Mouse (Mus musculus) limb, embryonic 15.5 days (tissue): ENCODE measurements around the gene Pde3a. TPM values are rescaled to one million over a fixed set of nuclear protein-coding genes. Genes with fewer than 3 reads are reported as not detected.

Experiments used
- ATAC-seq: fragments of 200-750 bp; cut with Nextera tagmentation; 2 replicates; pipeline ENCODE4 v1.8.0; 2017; ENCODE audit warnings: low read depth, moderate TSS enrichment; ENCODE audit not compliant: insufficient number of reproducible peaks, low FRiP score, low TSS enrichment
- H3K27ac ChIP-seq: fragments of 300-500 bp; sonication (generic); 2 replicates; pipeline ENCODE4 v1.5.1; 2015; ENCODE audit warnings: moderate library complexity, mild to moderate bottlenecking, inconsistent platforms
- H3K27me3 ChIP-seq: fragments of 300-500 bp; sonication (generic); 2 replicates; pipeline ENCODE4 v1.6.1; 2015; ENCODE audit warnings: inconsistent platforms
- H3K36me3 ChIP-seq: fragments of 300-500 bp; sonication (generic); 2 replicates; pipeline ENCODE4 v1.6.1; 2015; ENCODE audit warnings: inconsistent platforms
- H3K4me1 ChIP-seq: fragments of 300-500 bp; sonication (generic); 2 replicates; pipeline ENCODE4 v1.6.1; 2015; ENCODE audit warnings: inconsistent platforms
- H3K4me2 ChIP-seq: fragments of 300-500 bp; sonication (generic); 2 replicates; pipeline ENCODE4 v1.6.1; 2015; ENCODE audit warnings: mild to moderate bottlenecking, inconsistent platforms
- H3K4me3 ChIP-seq: fragments of 300-500 bp; sonication (generic); 2 replicates; pipeline ENCODE4 v1.5.1; 2015; ENCODE audit warnings: mild to moderate bottlenecking, inconsistent platforms
- H3K9ac ChIP-seq: fragments of 300-500 bp; sonication (generic); 2 replicates; pipeline ENCODE4 v1.6.1; 2015; ENCODE audit warnings: inconsistent platforms
- H3K9me3 ChIP-seq: fragments of 300-500 bp; sonication (generic); 2 replicates; pipeline ENCODE4 v1.6.1; 2016; ENCODE audit warnings: inconsistent platforms
- WGBS: fragments of 180-500 bp; shearing (Covaris S2); methylation state at CpG from one replicate; pipeline ENCODE4 v1.1.7; 2015; 5-methylcytosine and 5-hydroxymethylcytosine counted together
- polyA plus RNA-seq: library from polyadenylated mRNA; unstranded; fragments of >200 nt; fragmentation: Nextera tagmentation; extraction: Ambion mirVana; gene quantifications from 2 replicates; pipeline ENCODE4 v1.2.1, GENCODE M21; 2015

Pde3a gene
- polyA plus RNA-seq, 1 experiment from 2014 or later = 5.0 TPM

DNA sequence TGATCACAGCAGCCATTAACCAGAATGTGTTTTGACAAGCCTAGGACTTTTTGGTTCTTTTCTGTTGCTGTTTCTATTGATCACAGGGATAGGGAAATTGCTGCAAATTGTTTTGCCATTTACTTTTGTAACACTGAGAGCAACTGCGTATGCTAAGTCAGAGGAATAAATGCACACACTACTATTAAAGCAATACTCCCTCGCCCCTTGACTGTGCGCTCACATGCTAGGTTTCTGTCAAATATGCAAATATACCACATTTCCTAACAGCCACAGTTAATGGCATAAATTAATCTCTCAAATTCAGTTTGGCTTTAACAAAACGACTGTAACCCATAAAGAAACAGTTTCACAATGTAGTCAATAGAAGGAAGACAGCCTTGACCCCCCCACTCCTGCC is 179.5 kb downstream of the Pde3a start:
- H3K9ac ChIP-seq = no peak overlapping the region
- no peaks in the 10 kb centered on the region for H3K9me3 ChIP-seq
- H3K4me1 ChIP-seq = no peaks in the 10 kb centered on the region
- ATAC-seq = no peak
- H3K27me3 ChIP-seq = no peaks in the 10 kb centered on the region
- H3K36me3 ChIP-seq = no peaks in the 10 kb centered on the region
- no peak overlapping the region for H3K4me3 ChIP-seq
- 82% methylated on average over 4 of the region's 4 CpGs for WGBS
- H3K4me2 ChIP-seq = no peak overlapping the region
- no peak overlapping the region for H3K27ac ChIP-seq

DNA sequence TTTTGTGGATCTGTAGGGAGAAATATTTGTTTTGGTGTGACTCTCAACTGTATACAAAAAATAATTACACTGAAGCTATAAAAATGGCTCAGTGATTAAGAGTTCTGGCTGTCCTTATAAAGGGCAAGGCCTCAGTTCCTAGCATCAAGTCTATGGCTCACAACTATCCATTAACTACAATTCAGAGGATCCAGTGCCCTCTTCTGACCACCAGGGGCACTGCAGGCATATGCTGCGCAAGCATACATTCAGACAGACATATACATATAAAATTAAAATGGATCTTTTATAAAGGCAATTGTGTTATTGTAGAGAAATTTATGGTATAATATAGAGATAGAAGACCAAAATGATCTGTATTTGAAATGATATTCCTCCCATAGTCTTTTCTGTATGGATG is 181.1 kb downstream of the Pde3a start:
- Histone ChIP-seq H3K36me3 (no peaks in the 10 kb centered on the region), H3K4me1 (peaks cover 8% of the 10 kb centered on the region), H3K27me3 (no peaks in the 10 kb centered on the region), H3K4me2 (no peak overlapping the region), H3K9me3 (no peaks in the 10 kb centered on the region), H3K9ac (no peak overlapping the region), H3K4me3 (no peak overlapping the region), H3K27ac (no peak overlapping the region)
- 92% methylated on average over 1 of the region's 1 CpGs for WGBS
- ATAC-seq = no peak

DNA sequence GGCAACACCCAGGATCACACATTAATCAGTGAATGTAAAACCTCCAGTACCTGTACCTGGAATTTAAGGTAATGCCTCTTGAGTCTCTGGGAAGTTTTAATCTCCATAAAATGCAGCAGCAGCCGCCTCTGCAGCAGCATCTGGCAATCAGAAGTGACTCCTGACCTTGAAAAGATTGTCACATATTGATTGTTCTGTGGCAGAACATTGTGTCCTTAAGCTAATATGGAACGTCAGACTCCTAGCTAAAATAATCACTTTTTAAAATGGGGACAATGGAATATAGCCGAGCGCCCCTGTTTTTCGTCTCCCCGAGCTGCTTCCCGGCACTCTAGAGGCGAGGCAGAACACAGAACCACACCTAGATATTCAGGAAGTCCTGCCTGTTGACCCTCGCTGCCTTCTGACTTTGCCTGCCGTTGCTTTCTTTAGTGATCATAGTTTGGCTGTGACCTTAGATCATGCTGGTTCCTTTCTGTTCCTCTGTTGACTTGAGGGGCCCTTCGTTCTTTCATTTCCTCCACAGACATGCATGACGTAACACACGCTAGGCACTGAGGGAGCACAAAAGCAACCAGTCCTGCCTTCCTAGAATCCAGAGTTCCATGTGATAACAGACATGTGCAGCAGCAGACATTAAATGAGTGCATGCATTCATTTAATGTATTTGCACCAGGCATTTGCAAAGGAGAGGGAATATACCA is 183.4 kb downstream of the Pde3a start:
- no peak for ATAC-seq
- Histone ChIP-seq H3K4me2 (no peak overlapping the region), H3K36me3 (no peaks in the 10 kb centered on the region), H3K4me3 (no peak overlapping the region), H3K4me1 (peaks cover 8% of the 10 kb centered on the region), H3K9me3 (no peaks in the 10 kb centered on the region), H3K9ac (no peak overlapping the region), H3K27me3 (no peaks in the 10 kb centered on the region), H3K27ac (no peak overlapping the region)
- WGBS = 80% methylated on average over 13 of the region's 13 CpGs

DNA sequence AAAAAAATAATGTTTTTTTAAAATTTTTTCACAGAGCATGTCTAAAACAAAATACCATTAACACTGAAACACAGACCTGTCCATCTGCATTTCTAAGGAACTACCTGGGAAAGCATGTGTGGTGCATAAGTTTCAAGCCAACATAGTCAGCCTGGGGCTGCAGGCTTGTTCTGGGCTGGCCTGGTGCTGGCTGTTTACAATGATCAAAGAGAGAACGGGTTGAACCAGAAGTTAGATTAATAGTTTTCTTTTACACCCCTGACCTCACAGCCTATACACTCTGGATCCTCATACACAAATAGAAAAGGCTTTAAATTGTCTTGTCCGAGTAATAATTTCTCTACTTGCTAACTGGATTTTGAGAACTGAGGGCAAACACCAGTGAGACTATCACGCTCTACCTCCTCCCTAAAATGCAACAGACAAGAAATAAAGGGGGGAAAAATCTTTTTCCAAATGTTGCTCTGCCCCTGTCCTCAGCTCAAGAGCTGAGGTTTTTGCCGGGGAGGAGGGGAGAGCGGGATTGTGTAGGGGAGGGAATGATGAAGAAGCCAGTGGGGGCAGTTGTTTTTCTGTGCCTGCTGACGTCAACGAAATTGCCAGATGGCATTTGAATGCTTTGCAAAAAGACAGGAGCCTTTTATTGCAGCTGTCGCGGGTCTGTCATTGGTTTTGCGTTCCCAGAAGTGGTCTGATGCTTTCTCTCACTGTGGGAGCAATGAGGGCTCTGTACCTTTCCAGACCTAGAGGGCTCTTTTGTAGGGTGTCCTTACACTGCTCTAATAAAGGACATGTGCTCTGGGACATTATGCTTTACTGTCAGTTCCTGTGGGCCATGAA is 185.1 kb downstream of the Pde3a start:
- WGBS = 16% methylated on average over 10 of the region's 10 CpGs
- no peaks in the 10 kb centered on the region for H3K36me3 ChIP-seq
- H3K4me3 ChIP-seq = no peak overlapping the region
- no peak for ATAC-seq
- H3K4me2 ChIP-seq = no peak overlapping the region
- H3K4me1 ChIP-seq = peaks cover 8% of the 10 kb centered on the region
- H3K9me3 ChIP-seq = no peaks in the 10 kb centered on the region
- H3K27me3 ChIP-seq = no peaks in the 10 kb centered on the region
- peak overlapping the region; percentile 47; the same call in 1 of the 2 replicates for H3K27ac ChIP-seq
- H3K9ac ChIP-seq = no peak overlapping the region

DNA sequence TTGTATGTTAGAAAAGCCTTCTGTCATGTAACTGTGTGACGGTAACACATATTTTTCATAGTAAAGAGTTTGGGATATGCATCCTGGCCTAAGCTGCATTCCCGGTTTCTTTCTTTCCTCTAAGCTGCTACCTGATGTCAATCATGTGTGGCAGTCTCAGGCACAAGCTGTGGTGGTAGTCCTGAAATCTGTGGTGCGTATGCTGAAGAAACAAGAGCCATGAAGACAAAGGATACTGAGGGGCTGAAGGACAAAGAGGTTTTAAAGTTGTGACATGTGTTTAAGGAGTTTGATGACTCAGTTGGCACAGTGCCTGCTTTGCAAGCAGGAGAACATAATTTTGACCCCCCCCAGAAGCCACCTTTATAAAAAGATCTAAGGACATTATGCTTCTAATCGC is 186.1 kb downstream of the Pde3a start:
- no peaks in the 10 kb centered on the region for H3K9me3 ChIP-seq
- H3K4me3 ChIP-seq = no peak overlapping the region
- H3K4me2 ChIP-seq = no peak overlapping the region
- H3K4me1 ChIP-seq = peaks cover 8% of the 10 kb centered on the region
- no peak for ATAC-seq
- H3K9ac ChIP-seq = no peak overlapping the region
- H3K27me3 ChIP-seq = no peaks in the 10 kb centered on the region
- H3K27ac ChIP-seq = no peak overlapping the region
- 76% methylated on average over 4 of the region's 4 CpGs for WGBS
- H3K36me3 ChIP-seq = no peaks in the 10 kb centered on the region

DNA sequence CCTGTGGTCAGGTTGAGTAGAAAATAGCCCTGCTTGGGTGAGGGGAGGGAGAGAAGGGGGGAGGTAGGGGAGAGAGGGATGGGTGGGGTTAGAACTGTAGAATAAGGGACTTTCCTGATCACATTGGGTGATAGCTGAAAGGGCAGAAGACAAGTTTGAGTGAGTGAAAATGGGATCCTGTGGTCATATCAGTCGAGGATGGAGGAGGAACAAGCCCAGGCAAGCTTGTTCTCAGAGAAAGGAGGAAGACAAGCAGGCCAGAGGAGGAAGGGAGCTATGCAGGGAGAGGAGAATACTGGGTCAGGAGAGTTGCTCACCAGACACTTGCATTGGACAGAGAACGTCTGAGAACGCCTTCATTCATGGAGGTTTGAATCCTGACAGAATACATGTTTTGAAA is 190.9 kb downstream of the Pde3a start:
- WGBS = 75% methylated on average over 3 of the region's 3 CpGs
- no peak overlapping the region for H3K27ac ChIP-seq
- H3K4me2 ChIP-seq = no peak overlapping the region
- no peaks in the 10 kb centered on the region for H3K4me1 ChIP-seq
- no peaks in the 10 kb centered on the region for H3K27me3 ChIP-seq
- H3K9me3 ChIP-seq = no peaks in the 10 kb centered on the region
- H3K9ac ChIP-seq = no peak overlapping the region
- no peak for ATAC-seq
- no peaks in the 10 kb centered on the region for H3K36me3 ChIP-seq
- H3K4me3 ChIP-seq = no peak overlapping the region

DNA sequence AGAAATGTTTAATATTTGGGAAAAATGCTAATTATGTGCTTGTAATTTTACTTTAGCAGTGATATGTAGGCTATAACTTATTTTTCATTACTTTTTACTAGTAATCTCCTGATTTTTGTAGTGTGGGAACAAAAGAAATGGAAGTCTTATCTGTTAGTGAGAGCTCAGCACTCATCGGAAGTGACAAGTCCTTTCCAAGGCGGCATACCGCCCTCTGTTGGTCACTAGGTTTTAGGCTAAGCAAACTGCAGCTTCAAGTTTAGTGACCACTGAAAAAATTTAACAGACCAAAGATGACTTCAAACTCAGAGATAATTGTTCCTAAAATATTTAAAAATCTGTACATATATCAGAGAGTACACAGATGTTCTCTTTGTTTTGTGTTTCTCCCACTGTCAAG is 198.5 kb downstream of the Pde3a start:
- Histone ChIP-seq H3K4me1 (no peaks in the 10 kb centered on the region; the same call in 1 of the 2 replicates), H3K9ac (no peak overlapping the region), H3K27me3 (no peaks in the 10 kb centered on the region), H3K4me3 (no peak overlapping the region), H3K27ac (no peak overlapping the region), H3K9me3 (no peaks in the 10 kb centered on the region), H3K36me3 (no peaks in the 10 kb centered on the region), H3K4me2 (no peak overlapping the region)
- ATAC-seq = no peak
- WGBS = 9% methylated on average over 3 of the region's 3 CpGs

DNA sequence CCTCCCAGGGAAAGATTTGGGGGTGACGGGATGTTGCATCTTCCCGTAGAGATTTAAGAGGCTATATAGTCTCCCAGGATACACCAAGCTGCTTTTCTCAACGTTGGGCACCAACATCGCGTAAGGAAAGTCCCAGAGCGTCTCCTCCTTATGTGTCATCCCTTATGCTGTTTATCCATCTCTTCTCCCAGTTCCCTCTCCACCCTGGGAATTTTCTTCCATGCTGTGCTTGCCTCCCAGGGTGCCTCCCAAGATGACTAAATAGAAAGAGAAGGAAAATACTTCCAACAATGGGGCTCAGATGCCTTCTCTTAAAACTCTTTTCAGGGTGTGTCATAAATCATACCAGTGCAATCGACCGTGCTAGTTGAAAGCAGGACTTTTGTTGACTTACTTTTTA is 199.8 kb downstream of the Pde3a start:
- Histone ChIP-seq H3K4me2 (no peak overlapping the region), H3K9ac (no peak overlapping the region), H3K27ac (no peak overlapping the region), H3K27me3 (no peaks in the 10 kb centered on the region), H3K36me3 (no peaks in the 10 kb centered on the region), H3K9me3 (no peaks in the 10 kb centered on the region), H3K4me1 (no peaks in the 10 kb centered on the region; the same call in 1 of the 2 replicates), H3K4me3 (no peak overlapping the region)
- ATAC-seq = no peak
- WGBS = 69% methylated on average over 8 of the region's 8 CpGs

DNA sequence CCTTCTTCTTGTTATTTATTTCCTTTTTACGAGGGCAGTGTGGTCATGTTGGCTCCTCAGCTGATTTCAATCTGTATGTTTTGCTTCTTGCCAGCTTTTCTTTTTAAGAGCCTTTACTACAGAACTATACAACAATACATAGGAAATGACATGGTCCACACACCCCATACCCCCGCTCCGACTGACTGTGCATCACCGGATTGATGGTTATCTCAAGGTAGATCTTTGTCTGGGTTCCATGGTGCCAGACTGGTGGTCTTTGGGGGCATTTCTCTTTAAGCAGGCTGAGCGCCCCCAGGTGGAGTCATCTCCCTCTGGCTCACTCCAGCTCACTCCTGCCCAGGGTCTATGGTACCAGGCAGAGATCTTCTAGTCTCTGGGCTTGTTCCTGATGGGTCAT is 206.3 kb downstream of the Pde3a start:
- no peak overlapping the region for H3K9ac ChIP-seq
- H3K27ac ChIP-seq = no peak overlapping the region
- H3K4me2 ChIP-seq = no peak overlapping the region
- no peaks in the 10 kb centered on the region for H3K27me3 ChIP-seq
- WGBS = 62% methylated on average over 5 of the region's 5 CpGs
- no peak overlapping the region for H3K4me3 ChIP-seq
- H3K36me3 ChIP-seq = no peaks in the 10 kb centered on the region
- peaks cover 3% of the 10 kb centered on the region; the same call in 1 of the 2 replicates for H3K4me1 ChIP-seq
- no peaks in the 10 kb centered on the region for H3K9me3 ChIP-seq
- no peak for ATAC-seq

DNA sequence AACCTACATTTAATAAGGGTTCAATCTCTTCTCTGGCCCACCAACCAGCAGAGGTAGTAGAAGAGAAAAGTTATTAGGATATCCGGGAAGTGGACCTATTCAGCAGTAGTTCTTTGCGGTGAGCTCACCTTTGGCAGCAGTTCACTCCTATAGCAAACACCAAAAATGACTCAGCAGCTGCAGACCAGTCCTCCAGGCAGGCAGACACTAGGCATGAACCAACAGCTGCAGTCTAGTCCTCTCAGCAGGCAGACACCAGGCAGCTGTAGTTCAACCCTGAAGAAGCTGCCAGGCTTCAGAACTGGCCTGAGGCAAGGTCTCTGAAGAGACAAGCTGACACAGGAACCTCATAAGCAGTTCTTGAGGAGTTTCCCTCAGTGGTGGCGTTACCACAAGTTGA is 207.5 kb downstream of the Pde3a start:
- 64% methylated on average over 3 of the region's 3 CpGs for WGBS
- no peak for ATAC-seq

DNA sequence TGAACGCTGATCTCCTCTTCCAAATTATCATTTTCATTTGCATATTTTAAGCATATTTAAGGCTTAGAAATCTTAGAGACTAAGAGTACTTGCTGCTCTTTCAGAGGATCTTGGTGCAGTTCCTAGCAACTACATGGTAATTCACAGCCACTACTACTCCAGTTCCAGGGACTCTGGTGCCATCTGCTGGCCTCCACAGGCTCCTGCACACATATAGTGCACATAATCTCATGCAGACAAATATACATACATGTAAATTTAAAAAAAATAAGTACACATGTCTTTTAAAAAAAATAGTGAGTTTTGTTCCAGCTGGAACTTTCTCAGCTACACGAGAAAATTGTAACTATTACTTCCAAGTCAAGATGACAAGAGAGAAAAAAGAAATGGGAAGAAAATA is 221.2 kb downstream of the Pde3a start:
- Histone ChIP-seq H3K4me3 (no peak overlapping the region), H3K27me3 (no peaks in the 10 kb centered on the region), H3K4me2 (no peak overlapping the region), H3K36me3 (peaks cover 2% of the 10 kb centered on the region; the same call in 1 of the 2 replicates), H3K9ac (no peak overlapping the region), H3K4me1 (0 out of 2 replicates have a peak, but pooled peaks cover 2% of the 10 kb centered on the region), H3K27ac (no peak overlapping the region), H3K9me3 (no peaks in the 10 kb centered on the region)
- ATAC-seq = no peak
- WGBS = 90% methylated on average over 2 of the region's 2 CpGs

More for the DNA sequence above, 207.5 kb downstream of the Pde3a start:
- Histone ChIP-seq H3K9ac (no peak overlapping the region), H3K27ac (no peak overlapping the region), H3K4me3 (no peak overlapping the region), H3K27me3 (no peaks in the 10 kb centered on the region), H3K4me1 (peaks cover 3% of the 10 kb centered on the region; the same call in 1 of the 2 replicates), H3K9me3 (no peaks in the 10 kb centered on the region), H3K36me3 (no peaks in the 10 kb centered on the region), H3K4me2 (no peak overlapping the region)

DNA sequence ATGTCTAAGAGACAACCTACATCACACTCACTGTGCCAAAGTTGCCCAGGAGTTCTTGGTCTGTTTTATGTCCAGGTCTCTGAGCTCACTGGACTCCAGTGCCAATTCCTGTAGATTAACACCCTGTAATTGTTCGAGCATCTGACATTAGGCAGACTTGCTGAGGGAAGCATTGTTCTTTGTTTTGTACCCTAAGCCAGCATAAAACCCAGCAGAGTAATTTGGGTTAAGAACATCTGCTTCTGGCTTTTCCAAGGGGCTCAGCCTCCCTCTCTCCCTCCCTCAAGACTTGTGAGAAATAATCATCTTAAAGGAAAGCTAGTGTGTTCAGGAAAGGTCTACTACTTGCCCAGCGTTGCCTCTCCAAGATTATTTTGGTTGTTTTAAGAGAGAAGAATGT is 225.2 kb downstream of the Pde3a start:
- no peaks in the 10 kb centered on the region for H3K9me3 ChIP-seq
- no peak overlapping the region for H3K4me3 ChIP-seq
- no peaks in the 10 kb centered on the region for H3K27me3 ChIP-seq
- H3K9ac ChIP-seq = no peak overlapping the region
- no peak overlapping the region for H3K27ac ChIP-seq
- no peak for ATAC-seq
- 0 out of 2 replicates have a peak, but pooled peaks cover 2% of the 10 kb centered on the region for H3K4me1 ChIP-seq
- WGBS = 31% methylated on average over 2 of the region's 2 CpGs
- H3K4me2 ChIP-seq = no peak overlapping the region
- no peaks in the 10 kb centered on the region for H3K36me3 ChIP-seq
